Mouse (Mus musculus) macrophage (primary cell): ENCODE results near the gene Mypn. TPM values are rescaled to one million over a fixed set of nuclear protein-coding genes. Genes with fewer than 3 reads are reported as not detected.

Experiments used
- H3K27ac ChIP-seq: fragments of 350-480 bp; formaldehyde crosslinking; 2 replicates; pipeline ENCODE4 v1.9.0; 2021
- H3K36me3 ChIP-seq: fragments of 350-480 bp; formaldehyde crosslinking; 2 replicates; pipeline ENCODE4 v1.9.0; 2021; ENCODE audit errors: inconsistent target
- H3K4me3 ChIP-seq: fragments of 350-480 bp; formaldehyde crosslinking; 2 replicates; pipeline ENCODE4 v1.9.0; 2021; ENCODE audit errors: inconsistent target
- H3K79me2 ChIP-seq: fragments of 350-480 bp; formaldehyde crosslinking; 2 replicates; pipeline ENCODE4 v1.9.0; 2021; ENCODE audit errors: inconsistent target
- WGBS: methylation state at CpG from one replicate; pipeline ENCODE4 v1.1.7; 2026; ENCODE audit warnings: inconsistent platforms; ENCODE audit not compliant: missing documents; 5-methylcytosine and 5-hydroxymethylcytosine counted together
- polyA plus RNA-seq: library from polyadenylated mRNA; stranded (reverse); fragments of 250-400 nt; gene quantifications from 3 replicates; pipeline ENCODE4 v1.2.4, GENCODE M21; 2018; ENCODE audit warnings: inconsistent platforms

Mypn gene
- polyA plus RNA-seq, 1 experiment from 2014 or later = not detected

DNA sequence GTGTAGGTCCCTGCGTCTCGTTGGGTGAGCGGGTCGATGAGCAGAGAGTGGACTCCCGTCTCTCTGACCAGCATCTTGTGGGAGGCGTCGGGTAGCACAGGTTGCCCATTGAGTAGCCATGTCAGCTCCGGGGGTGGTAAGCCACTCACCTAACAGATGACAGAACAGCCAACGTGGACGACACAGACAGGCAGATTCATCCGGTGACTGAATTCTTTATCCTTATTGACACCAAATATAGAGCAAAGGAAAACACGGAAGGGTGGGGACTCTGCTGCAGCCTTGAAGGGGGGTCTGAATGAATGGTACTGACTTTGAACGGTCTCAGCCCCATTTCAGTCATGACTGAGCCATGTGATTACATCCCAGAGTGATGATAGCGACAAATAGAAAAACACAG lies 81.8 kb downstream of the Mypn start:
- Histone ChIP-seq H3K79me2 (no peaks in the 10 kb centered on the region), H3K36me3 (no peaks in the 10 kb centered on the region), H3K27ac (no peak overlapping the region), H3K4me3 (no peak overlapping the region)
- 93% methylated on average over 14 of the region's 14 CpGs for WGBS

DNA sequence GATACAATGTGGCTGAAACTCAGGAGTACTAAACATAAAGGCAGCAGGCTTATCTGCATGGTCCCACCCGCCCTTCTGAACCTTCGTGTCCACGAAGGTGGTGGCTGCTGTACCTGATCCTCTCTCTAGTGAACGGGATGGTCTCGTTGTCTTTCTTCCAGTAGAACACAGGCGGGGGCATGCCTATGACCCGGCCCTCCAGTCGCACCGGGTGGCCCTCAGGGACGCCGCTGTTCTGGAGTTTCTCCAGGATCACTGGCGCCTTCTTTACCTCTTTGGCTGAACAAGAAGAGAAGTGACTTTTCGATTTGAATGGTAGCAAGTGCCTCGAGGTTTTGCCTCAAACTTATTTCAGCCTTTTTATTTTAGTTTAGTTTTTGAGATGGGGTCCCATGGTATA lies 83.8 kb downstream of the Mypn start:
- H3K79me2 ChIP-seq = no peaks in the 10 kb centered on the region
- H3K36me3 ChIP-seq = no peaks in the 10 kb centered on the region
- no peak overlapping the region for H3K4me3 ChIP-seq
- 81% methylated on average over 14 of the region's 14 CpGs for WGBS
- no peak overlapping the region for H3K27ac ChIP-seq

DNA sequence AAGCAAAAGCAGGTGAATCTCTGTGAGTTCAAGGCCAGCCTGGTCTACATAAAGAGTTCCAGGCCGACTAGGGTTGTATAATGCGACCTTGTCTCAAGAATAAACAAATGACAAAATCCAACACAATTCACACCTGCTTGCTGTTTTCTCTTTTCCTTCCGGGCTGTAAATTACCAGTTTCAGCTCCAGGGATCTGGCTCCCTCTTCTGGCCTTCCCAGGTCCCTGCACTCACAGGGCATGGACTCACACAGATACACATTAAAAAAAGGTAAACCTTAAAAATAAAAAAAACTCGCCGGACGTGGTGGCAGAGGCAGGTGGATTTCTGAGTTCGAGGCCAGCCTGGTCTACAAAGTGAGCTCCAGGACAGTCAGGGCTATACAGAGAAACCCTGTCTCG lies 86.2 kb downstream of the Mypn start:
- Histone ChIP-seq H3K79me2 (no peaks in the 10 kb centered on the region), H3K4me3 (no peak overlapping the region), H3K27ac (no peak overlapping the region), H3K36me3 (no peaks in the 10 kb centered on the region)
- WGBS = 86% methylated on average over 7 of the region's 8 CpGs

DNA sequence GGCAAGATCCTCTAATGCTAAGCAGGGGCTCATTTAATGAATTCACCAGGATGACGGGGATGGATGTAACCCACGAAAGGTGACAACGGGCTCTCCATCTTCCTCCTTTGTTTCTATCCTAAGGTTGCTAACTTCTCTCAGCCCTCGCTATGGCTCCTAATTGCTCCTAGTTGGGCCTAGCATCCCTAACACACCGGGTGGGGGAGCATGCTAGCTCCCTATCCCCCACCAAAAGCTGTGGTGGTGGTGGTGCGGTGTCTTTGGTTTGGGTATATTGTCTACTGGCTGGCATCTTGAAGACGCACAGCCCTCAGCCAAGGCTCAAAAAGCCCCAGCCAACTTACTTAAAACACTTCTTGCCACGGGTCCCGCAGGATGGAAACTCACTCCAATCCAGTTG lies 87.4 kb downstream of the Mypn start:
- H3K4me3 ChIP-seq = no peak overlapping the region
- no peak overlapping the region for H3K27ac ChIP-seq
- no peaks in the 10 kb centered on the region for H3K79me2 ChIP-seq
- 93% methylated on average over 9 of the region's 9 CpGs for WGBS
- H3K36me3 ChIP-seq = no peaks in the 10 kb centered on the region

DNA sequence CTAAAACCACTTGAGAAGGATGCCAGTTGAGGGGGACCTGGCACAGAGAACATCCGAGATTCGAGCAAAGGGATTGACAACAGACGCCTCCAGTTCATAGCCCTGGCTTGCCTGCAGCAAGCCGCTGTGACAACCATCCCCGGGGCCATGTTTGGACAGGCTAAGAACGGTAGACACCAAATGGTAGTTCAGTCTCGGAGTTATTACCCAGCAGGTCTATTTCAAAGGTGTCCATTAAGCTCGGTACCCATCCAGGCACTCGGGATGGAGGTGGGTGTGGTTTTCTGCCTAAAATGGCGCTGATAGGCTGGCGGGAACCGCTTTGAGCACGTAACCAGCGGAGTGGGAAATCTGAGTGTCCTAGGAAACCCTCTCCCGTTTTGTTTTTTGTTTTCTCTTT lies 87.9 kb downstream of the Mypn start:
- no peaks in the 10 kb centered on the region for H3K79me2 ChIP-seq
- no peaks in the 10 kb centered on the region for H3K36me3 ChIP-seq
- H3K27ac ChIP-seq = no peak overlapping the region
- H3K4me3 ChIP-seq = no peak overlapping the region
- WGBS = 94% methylated on average over 15 of the region's 15 CpGs

DNA sequence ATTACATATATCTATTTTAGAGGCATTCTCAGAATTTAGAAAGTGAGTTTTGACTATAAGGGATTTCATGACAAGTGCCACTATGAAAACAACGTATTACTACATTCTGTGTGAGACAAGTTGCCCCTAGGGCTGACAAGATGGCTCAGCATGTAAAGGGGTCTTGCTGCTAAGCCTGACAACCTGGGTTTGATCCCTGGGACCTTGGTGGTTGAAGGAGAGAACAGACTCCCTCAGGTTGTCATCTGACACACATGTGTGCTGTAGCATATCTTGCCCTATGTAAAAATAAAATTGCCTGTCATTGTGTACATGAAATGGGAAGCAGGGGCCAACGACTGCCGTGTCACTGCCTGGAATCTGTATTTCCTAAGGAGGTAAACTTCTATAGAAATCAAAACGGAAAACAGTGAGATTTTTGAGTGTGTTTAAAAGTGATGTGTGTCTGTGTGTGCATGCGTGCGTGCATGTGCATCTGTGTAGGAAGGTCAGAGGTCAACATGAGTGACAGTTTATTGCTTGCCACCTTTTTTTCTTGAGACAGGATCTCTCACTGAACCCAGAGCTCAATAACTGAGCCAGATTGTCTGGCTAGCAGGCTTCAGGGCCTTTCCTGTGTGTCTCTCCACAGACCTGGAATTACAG lies 89.9 kb downstream of the Mypn start:
- H3K4me3 ChIP-seq = no peak overlapping the region
- no peak overlapping the region for H3K27ac ChIP-seq
- WGBS = 73% methylated on average over 6 of the region's 6 CpGs
- no peaks in the 10 kb centered on the region for H3K79me2 ChIP-seq
- H3K36me3 ChIP-seq = no peaks in the 10 kb centered on the region

DNA sequence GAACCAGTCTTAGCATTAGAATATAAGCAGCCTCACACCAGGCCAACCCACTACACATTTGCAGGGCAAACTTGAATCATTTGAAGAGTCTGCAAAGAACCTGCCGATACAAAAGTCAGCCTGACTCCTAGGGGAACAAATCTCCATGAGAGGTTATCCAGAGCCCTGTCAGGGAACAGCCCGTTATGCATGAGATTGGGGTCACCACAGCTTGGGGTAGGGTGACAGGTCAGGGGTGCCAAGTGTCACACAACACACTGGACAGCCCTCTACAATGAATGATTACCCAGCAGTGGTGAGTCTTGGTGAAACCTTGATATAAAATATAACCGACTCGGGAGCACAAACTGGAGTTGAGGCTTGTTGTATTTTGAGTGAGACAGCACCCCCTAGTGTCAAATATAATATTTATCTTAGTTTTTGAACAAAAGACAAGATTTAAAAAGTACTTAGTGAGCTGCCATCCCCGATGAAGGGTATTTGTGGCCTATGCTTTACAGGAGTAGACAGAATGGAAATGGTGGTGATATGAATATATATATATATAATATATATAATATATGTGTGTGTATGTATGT lies 90.6 kb downstream of the Mypn start:
- no peak overlapping the region for H3K27ac ChIP-seq
- H3K4me3 ChIP-seq = no peak overlapping the region
- H3K36me3 ChIP-seq = no peaks in the 10 kb centered on the region
- H3K79me2 ChIP-seq = no peaks in the 10 kb centered on the region
- WGBS = 89% methylated on average over 2 of the region's 5 CpGs

DNA sequence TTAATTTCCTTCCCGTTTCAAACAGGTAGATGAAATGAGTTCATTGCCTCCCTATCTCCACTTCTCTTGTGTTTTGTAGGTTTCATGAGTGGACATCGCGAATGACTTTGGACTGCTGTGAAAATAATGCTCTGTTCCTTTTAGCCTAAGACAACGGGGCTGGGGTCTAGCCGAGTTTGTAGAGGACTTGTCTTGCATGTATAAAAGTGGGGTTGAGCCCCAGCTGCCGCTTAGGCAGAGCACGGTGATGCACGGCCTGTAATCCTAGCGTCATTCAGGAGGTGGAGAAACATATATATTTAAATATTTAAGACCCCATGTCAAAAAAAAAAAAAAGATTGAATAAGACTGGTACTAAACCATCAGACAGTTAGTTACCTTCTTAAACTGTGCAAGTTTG lies 103.1 kb downstream of the Mypn start:
- 32% methylated on average over 9 of the region's 9 CpGs for WGBS
- Histone ChIP-seq H3K27ac (no peak overlapping the region), H3K79me2 (no peaks in the 10 kb centered on the region), H3K4me3 (no peak overlapping the region), H3K36me3 (no peaks in the 10 kb centered on the region)

DNA sequence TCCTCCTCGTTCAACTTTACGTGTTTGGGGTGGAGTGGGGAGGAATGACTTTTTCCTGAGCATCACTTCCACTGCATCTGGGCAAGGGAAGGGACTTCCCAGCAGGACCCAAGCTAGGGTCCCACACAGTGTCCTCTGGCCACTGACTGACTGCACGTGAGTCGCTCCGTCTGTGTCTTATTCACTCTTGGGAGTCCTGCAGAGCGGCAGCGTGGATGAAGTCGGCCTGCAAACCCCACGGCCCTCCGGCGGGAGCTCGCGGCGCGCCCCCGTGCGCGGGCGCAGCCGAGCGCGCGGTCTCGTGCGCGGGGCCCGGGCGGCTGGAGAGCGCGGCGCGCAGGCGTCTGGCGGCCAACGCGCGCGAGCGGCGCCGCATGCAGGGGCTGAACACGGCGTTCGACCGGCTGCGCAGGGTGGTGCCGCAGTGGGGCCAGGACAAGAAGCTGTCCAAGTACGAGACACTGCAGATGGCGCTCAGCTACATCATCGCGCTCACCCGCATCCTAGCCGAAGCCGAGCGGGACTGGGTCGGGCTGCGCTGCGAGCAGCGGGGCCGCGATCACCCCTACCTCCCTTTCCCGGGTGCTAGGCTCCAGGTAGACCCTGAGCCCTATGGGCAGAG lies 103.7 kb downstream of the Mypn start:
- no peaks in the 10 kb centered on the region for H3K36me3 ChIP-seq
- no peaks in the 10 kb centered on the region for H3K79me2 ChIP-seq
- H3K4me3 ChIP-seq = no peak overlapping the region
- WGBS = under 1% methylated on average over 62 of the region's 62 CpGs
- H3K27ac ChIP-seq = no peak overlapping the region

DNA sequence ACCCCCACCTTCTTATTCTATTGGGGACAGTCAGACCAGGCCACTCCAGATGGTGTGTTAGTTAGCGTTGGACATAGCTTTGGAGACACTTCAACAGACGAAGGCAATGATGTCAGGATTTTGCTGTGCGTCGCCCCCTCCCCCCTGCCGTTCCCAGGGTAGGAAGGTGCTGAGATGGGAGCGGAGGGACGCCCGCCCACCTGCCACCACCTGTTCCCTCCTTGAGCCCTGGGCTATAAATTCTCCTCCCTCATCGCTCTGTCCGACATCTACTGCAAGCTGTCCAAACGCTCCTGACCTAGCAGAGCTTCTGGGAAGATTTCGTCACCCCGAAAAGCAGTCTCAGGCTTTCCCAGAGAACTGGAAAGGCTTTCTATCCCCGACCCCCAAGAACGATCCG lies 104.2 kb downstream of the Mypn start, which contains the start of gene Atoh7:
Atoh7 (plus strand) TSS at position 131 of the 400 bp plus-strand sequence.
- Histone ChIP-seq H3K36me3 (no peaks in the 10 kb centered on the region), H3K4me3 (no peak within 1 kb of the TSS), H3K79me2 (no peaks in the 10 kb centered on the region), H3K27ac (no peak within 1 kb of the TSS)
- 54% methylated on average over 16 of the region's 16 CpGs for WGBS

DNA sequence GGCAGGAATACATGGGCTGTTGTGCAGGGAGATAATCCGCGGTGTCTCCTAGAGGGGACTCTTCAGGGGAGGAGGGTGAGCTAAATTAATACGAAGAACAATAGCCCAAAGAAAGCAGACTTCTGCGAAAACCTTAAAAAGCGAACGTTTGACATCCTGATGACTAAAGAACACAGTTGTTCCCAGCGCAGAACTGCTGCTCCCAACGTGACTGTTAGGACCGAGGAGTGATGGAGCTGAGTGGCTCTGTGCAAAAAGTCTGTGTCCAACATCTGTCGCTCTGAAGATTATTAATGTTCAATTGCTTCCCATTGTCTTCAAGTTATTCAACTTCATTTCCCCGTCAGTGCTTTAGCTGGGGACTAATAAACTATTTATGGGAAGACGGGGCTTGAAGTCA lies 105.6 kb downstream of the Mypn start:
- Histone ChIP-seq H3K36me3 (no peaks in the 10 kb centered on the region), H3K79me2 (no peaks in the 10 kb centered on the region), H3K4me3 (no peak overlapping the region), H3K27ac (no peak overlapping the region)
- 88% methylated on average over 12 of the region's 12 CpGs for WGBS

DNA sequence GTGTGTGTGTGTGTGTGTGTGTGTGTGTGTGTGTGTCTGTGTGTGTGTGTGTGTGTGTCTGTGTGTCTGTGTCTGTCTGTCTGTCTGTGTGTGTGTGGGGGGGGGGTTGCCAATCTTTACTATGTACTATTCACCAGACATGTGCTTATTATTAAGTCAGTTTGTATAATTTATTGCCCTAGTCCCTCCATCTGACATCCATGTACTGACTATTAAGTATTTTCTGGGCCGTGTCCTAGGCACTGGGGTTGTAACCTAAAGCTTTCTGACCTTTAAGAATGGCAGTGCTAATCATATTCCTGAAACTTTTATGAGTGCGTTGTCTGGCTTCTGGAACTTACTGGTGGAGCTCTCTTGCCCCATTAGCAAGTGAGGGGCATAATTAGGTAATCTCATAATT lies 107.0 kb downstream of the Mypn start:
- no peaks in the 10 kb centered on the region for H3K36me3 ChIP-seq
- no peaks in the 10 kb centered on the region for H3K79me2 ChIP-seq
- H3K27ac ChIP-seq = no peak overlapping the region
- no peak overlapping the region for H3K4me3 ChIP-seq
- WGBS = 82% methylated on average over 2 of the region's 2 CpGs

DNA sequence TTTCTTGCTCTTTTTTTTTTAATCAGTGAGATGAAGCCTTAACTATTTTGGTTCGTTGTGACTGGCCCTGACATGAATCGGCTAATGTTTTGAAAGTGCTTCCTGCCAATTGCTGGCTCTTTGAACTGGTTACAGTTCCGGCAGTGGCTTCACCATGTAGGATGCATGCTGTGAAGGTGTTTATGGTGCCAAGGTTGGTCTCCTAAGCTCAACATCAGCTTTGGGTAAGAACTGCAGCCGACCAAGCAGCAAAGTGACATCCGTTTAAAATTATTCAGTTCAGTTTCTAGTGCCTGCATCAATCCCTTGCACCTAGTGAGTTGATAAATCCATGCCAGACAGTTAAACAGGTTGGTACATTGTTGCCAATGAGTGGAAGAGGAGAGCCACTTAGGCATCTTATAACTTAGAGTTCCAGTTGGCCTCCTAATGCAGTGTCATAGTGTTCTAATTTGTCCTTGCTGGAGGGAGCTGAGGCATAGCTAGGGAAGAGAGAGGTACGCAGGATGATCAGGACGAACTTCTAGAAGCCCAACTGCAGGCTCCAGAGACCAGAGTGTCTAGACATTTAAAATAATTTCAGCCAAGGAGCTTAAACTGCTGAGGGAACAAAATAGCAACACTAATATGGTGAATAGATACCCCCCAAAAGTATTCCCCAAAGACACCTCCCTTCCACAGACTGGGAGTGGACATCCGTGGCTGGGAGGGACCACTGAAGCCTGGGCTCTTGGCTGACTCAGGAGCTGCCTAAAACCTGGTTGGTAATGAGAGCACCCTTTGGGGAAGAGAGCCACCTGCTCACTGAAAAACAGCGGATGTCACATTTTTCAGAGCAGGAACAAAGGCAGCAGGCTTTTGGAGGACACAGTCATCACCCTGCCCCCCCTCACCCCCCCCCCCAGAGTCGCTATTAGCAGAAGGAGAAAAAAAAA lies 110.9 kb downstream of the Mypn start:
- Histone ChIP-seq H3K27ac (no peak overlapping the region), H3K36me3 (no peaks in the 10 kb centered on the region), H3K4me3 (no peak overlapping the region), H3K79me2 (no peaks in the 10 kb centered on the region)
- WGBS = 86% methylated on average over 9 of the region's 10 CpGs

DNA sequence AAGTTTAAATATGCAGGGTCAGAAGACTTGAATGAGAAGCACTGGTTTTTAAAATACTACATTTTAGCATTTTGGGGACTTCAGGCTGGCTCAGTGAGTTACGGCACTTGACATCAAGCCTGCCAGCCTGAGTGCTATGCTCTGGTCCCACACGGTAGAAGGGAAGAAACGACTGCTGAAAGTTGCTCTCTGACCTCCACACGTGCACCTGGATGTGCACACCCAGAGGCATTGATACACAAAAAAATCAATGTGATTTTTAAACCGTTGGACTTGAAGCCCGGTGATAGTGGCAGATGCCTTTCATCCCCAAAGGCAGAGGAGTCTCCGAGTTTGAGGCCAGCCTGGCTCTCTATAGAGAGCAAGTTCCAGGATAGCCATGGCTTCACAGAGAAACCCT lies 111.8 kb downstream of the Mypn start:
- Histone ChIP-seq H3K79me2 (no peaks in the 10 kb centered on the region), H3K36me3 (no peaks in the 10 kb centered on the region), H3K4me3 (no peak overlapping the region), H3K27ac (no peak overlapping the region)
- 91% methylated on average over 7 of the region's 7 CpGs for WGBS
